Mouse (Mus musculus): ENCODE measurements around the gene Sfxn1. TPM values are rescaled to one million over a fixed set of nuclear protein-coding genes. Genes with fewer than 3 reads are reported as not detected.

Gene Sfxn1
- polyA plus RNA-seq (2015; fragmentation: Nextera tagmentation; extraction: Ambion mirVana), result 13.8 and 37.8 TPM in 2 replicates

GRCm38 (mm10) chr13:54071606-54072331 is at the start of gene Sfxn1:
TSS of gene Sfxn1 (plus strand) at chr13:54071869.

GRCm38 (mm10) chr13:54055448-54055861 is 16.2 kb upstream of the Sfxn1 start, which contains the start of gene Drd1:
TSS of gene Drd1 (minus strand) at chr13:54055705.

Other genes with a start within 250 kb of the Sfxn1 start
- 0.05 and 0.15 TPM in 2 replicates for gene Drd1, start 16.2 kb upstream of the Sfxn1 start, polyA plus RNA-seq (2015; fragmentation: Nextera tagmentation; extraction: Ambion mirVana)
- 0.04 TPM in 1 of 2 replicates, not detected in the other for gene Hrh2, start 120.3 kb downstream of the Sfxn1 start, polyA plus RNA-seq (2015; fragmentation: Nextera tagmentation; extraction: Ambion mirVana)

All from skeletal muscle tissue, postnatal 0 days (tissue).